Mouse (Mus musculus): ENCODE data around the gene Lcn2. TPM values are rescaled to one million over a fixed set of nuclear protein-coding genes. Genes with fewer than 3 reads are reported as not detected.

Lcn2 gene
- polyA plus RNA-seq, 1 experiment from 2014 or later = 1.2 TPM

DNA sequence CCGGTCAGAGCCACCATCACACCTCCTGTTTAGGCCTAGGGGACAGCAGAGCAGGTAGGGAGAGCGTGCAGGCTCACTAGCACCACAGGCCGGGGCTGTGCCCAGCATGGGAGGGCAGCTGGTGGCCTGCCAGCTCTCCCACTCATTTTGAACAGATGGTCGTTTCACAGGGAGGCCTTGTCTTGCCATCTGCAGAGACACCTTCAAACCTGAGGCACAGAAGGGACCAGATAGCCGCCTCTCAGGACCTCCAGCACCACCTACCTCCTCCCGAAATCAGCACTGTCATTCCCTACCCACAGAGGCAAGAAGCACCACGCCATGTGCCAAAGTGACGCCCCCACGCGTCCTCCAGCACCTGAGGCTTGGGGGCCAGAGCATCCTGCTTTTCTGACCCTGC lies 44.0 kb downstream of the Lcn2 start:
- no peaks in the 10 kb centered on the region for H3K27me3 ChIP-seq (ENCODE audit: control insufficient read depth, insufficient read depth, low read depth, low read length)
- no peak overlapping the region for H3K4me3 ChIP-seq (ENCODE audit: low read depth, low read length)
- no peak overlapping the region for H3K4me2 ChIP-seq (ENCODE audit: low read length)
- no peak overlapping the region for H3K9ac ChIP-seq (ENCODE audit: low read depth, low read length)
- no peak overlapping the region for H3K27ac ChIP-seq (ENCODE audit: low read length)
- H3K36me3 ChIP-seq (ENCODE audit: control insufficient read depth, insufficient read depth, low read length) = peaks cover 7% of the 10 kb centered on the region; the same call in 1 of the 2 replicates
- ATAC-seq = no peak
- WGBS = 81% methylated on average over 10 of the region's 10 CpGs
- peaks cover 8% of the 10 kb centered on the region for H3K4me1 ChIP-seq (ENCODE audit: control insufficient read depth, insufficient read depth, low read length)
- no peaks in the 10 kb centered on the region for H3K9me3 ChIP-seq (replicated peaks; ENCODE audit: control insufficient read depth, low read length, poor library complexity, severe bottlenecking)

- H3K27ac ChIP-seq (ENCODE audit: low read length) = peak overlapping the region; percentile 33; the same call in 1 of the 2 replicates
- no peaks in the 10 kb centered on the region for H3K9me3 ChIP-seq (replicated peaks; ENCODE audit: control insufficient read depth, low read length, poor library complexity, severe bottlenecking)
- peaks cover 8% of the 10 kb centered on the region for H3K4me1 ChIP-seq (ENCODE audit: control insufficient read depth, insufficient read depth, low read length)
- no peak overlapping the region for H3K4me3 ChIP-seq (ENCODE audit: low read depth, low read length)
- 98% methylated on average over 2 of the region's 2 CpGs for WGBS
- H3K36me3 ChIP-seq (ENCODE audit: control insufficient read depth, insufficient read depth, low read length) = peaks cover 7% of the 10 kb centered on the region; the same call in 1 of the 2 replicates
- ATAC-seq = no peak
- no peak overlapping the region for H3K4me2 ChIP-seq (ENCODE audit: low read length)
- H3K27me3 ChIP-seq (ENCODE audit: control insufficient read depth, insufficient read depth, low read depth, low read length) = no peaks in the 10 kb centered on the region
- no peak overlapping the region for H3K9ac ChIP-seq (ENCODE audit: low read depth, low read length)
These were observed 44.7 kb downstream of the Lcn2 start for GRCm38 (mm10) chr2:32343351-32343671.

DNA sequence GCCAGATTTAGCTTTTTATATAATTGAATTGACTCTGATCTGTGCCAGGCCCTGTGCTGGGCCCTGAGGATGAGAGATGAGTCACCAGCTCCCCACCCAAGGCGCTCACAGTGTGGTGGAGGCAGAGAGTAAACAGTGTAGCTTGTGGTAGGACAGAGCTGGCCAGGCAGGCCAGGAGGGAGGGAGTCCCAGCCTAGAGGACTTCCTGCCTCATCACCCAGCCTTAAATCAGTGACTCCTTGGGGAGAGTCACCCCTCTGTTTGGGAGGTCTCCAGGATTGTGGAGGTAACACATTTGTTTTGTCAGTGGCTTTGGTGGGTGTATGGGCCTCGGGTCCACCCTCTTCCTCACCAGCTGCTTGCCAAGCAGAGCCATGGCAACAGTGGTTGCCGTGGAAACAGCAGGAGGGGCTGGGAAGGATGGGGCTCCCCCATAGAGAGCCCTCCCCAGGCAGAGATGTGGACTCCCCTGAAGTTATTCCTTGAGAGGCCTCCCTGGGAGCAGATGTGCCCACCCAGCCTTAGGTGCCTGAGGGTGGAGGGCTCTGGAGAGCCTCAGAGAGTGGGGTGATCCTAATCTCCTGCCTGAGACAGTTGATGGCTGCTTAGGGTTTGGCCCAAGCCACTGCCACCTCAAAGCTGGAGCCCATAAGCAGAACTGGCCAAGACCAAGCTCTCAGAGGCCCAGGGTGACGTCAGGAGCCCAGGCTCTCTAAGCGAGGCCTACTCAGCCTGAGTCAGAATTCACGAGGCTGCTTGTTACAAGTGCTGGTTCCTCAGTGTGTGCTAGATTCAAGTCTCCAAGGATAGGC lies 45.3 kb downstream of the Lcn2 start:
- ATAC-seq = peak; percentile 39; the same call in 1 of the 2 replicates
- H3K27ac ChIP-seq (ENCODE audit: low read length) = peak overlapping the region; percentile 46; the same call in 1 of the 2 replicates
- 0 out of 2 replicates have a peak overlapping the region, but pooled peaks have one; percentile 4 for H3K9ac ChIP-seq (ENCODE audit: low read depth, low read length)

DNA sequence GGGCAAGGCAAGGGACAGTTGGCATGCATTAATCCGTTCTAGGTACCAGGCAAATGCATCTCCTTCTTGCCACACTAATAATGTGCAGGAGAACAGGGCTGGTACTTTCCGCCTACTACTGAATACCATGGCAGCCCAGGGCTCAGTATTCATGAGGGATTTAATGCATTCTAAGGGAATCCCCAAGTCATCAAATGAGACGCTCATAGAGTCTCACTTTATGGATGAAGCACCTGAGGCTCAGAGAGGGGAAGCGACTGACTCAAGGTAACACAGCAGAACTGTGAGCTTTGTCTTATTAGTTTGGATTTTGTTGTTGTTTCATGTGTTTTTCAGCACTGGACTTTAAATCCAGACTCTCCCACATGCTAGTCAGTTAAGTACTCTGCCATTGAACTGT lies 46.0 kb downstream of the Lcn2 start:
- 81% methylated on average over 4 of the region's 4 CpGs for WGBS
- peaks cover 8% of the 10 kb centered on the region for H3K4me1 ChIP-seq (ENCODE audit: control insufficient read depth, insufficient read depth, low read length)
- no peaks in the 10 kb centered on the region for H3K9me3 ChIP-seq (replicated peaks; ENCODE audit: control insufficient read depth, low read length, poor library complexity, severe bottlenecking)
- ATAC-seq = no peak
- no peak overlapping the region for H3K9ac ChIP-seq (ENCODE audit: low read depth, low read length)
- no peaks in the 10 kb centered on the region for H3K27me3 ChIP-seq (ENCODE audit: control insufficient read depth, insufficient read depth, low read depth, low read length)
- H3K36me3 ChIP-seq (ENCODE audit: control insufficient read depth, insufficient read depth, low read length) = peaks cover 15% of the 10 kb centered on the region; the same call in 1 of the 2 replicates
- H3K4me2 ChIP-seq (ENCODE audit: low read length) = no peak overlapping the region
- no peak overlapping the region for H3K27ac ChIP-seq (ENCODE audit: low read length)
- no peak overlapping the region for H3K4me3 ChIP-seq (ENCODE audit: low read depth, low read length)

More for the DNA sequence above, 45.3 kb downstream of the Lcn2 start:
- H3K4me1 ChIP-seq (ENCODE audit: control insufficient read depth, insufficient read depth, low read length) = peaks cover 8% of the 10 kb centered on the region
- peaks cover 11% of the 10 kb centered on the region; the same call in 1 of the 2 replicates for H3K36me3 ChIP-seq (ENCODE audit: control insufficient read depth, insufficient read depth, low read length)
- no peak overlapping the region for H3K4me3 ChIP-seq (ENCODE audit: low read depth, low read length)
- WGBS = 66% methylated on average over 6 of the region's 6 CpGs
- H3K27me3 ChIP-seq (ENCODE audit: control insufficient read depth, insufficient read depth, low read depth, low read length) = no peaks in the 10 kb centered on the region
- 0 out of 2 replicates have a peak overlapping the region, but pooled peaks have one; percentile 6 for H3K4me2 ChIP-seq (ENCODE audit: low read length)
- no peaks in the 10 kb centered on the region for H3K9me3 ChIP-seq (replicated peaks; ENCODE audit: control insufficient read depth, low read length, poor library complexity, severe bottlenecking)

- Histone ChIP-seq H3K4me1 (ENCODE audit: control insufficient read depth, insufficient read depth, low read length) (peaks cover 8% of the 10 kb centered on the region), H3K4me2 (ENCODE audit: low read length) (no peak overlapping the region), H3K36me3 (ENCODE audit: control insufficient read depth, insufficient read depth, low read length) (peaks cover 17% of the 10 kb centered on the region), H3K9me3 (replicated peaks; ENCODE audit: control insufficient read depth, low read length, poor library complexity, severe bottlenecking) (no peaks in the 10 kb centered on the region), H3K9ac (ENCODE audit: low read depth, low read length) (no peak overlapping the region), H3K27ac (ENCODE audit: low read length) (no peak overlapping the region), H3K4me3 (ENCODE audit: low read depth, low read length) (no peak overlapping the region), H3K27me3 (ENCODE audit: control insufficient read depth, insufficient read depth, low read depth, low read length) (no peaks in the 10 kb centered on the region)
- 93% methylated on average over 4 of the region's 4 CpGs for whole genome bisulfite sequencing
- ATAC-seq = no peak
These were observed 46.5 kb downstream of the Lcn2 start for GRCm38 (mm10) chr2:32341634-32341939.

GRCm38 (mm10) chr2:32340836-32341633 lies 47.0 kb downstream of the Lcn2 start:
- Histone ChIP-seq H3K4me1 (ENCODE audit: control insufficient read depth, insufficient read depth, low read length) (peaks cover 8% of the 10 kb centered on the region), H3K27me3 (ENCODE audit: control insufficient read depth, insufficient read depth, low read depth, low read length) (no peaks in the 10 kb centered on the region), H3K9me3 (replicated peaks; ENCODE audit: control insufficient read depth, low read length, poor library complexity, severe bottlenecking) (no peaks in the 10 kb centered on the region), H3K4me3 (ENCODE audit: low read depth, low read length) (no peak overlapping the region), H3K9ac (ENCODE audit: low read depth, low read length) (no peak overlapping the region), H3K27ac (ENCODE audit: low read length) (no peak overlapping the region), H3K4me2 (ENCODE audit: low read length) (no peak overlapping the region), H3K36me3 (ENCODE audit: control insufficient read depth, insufficient read depth, low read length) (peaks cover 18% of the 10 kb centered on the region)
- 86% methylated on average over 13 of the region's 13 CpGs for WGBS
- no peak for ATAC-seq

DNA sequence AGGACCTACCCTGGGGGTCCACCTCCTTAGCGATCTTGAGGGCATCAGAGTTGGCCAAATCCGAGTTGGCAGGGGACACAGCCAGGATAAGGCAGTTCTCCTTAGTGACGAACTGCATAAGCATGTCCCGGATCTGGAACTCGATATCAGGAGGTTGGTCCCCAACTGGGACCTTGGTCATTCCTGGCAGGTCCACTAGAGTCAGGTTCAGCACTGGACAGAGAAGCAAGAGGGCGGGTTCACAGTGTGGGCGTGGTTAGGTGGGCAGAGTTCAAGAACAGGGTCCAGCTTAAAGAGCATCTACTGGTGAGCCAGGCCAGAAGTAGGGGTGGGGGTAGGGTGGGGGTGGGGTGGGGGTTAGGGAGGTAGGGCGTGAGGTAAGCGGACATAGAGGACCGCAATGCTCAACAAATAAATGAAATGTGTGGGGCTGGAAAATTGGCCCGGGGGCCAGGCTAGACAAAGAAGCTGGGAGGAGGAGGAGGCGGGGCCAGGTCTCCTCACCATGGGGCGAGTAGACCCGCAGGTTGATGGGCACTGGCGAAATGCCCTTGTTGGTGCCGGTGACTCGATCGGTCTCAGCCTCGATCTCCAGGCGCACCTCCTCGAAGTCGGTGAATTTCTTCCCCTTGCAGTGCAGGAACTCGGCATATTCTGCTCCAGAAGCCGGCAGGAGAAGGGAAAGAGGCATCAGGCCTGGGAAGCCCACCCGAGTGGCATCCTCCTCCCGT lies 48.0 kb downstream of the Lcn2 start:
- Histone ChIP-seq H3K4me2 (ENCODE audit: low read length) (no peak overlapping the region), H3K9me3 (replicated peaks; ENCODE audit: control insufficient read depth, low read length, poor library complexity, severe bottlenecking) (no peaks in the 10 kb centered on the region)
- WGBS = 44% methylated on average over 26 of the region's 26 CpGs

DNA sequence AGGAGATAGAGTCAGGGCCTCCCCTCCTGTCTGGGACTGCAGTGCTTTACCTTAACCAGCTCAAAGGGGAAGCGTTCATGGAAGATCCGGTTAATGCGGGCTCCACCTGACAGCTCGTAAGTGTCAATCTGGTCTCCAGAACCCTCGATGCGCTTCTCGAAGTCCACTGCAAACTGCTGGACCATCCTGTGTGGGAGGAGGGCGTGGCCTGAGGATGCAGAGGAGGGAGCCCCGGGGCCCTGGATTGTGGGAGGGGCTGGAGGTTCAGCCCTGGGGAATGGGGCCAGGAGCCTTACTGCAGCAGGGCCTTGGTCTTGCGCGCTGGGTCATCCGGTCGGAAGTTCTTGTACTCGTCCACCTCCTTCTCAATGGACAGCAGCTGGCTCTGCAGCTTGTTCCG lies 52.2 kb downstream of the Lcn2 start:
- 55% methylated on average over 15 of the region's 15 CpGs for WGBS
- no peaks in the 10 kb centered on the region for H3K27me3 ChIP-seq (ENCODE audit: control insufficient read depth, insufficient read depth, low read depth, low read length)
- H3K4me3 ChIP-seq (ENCODE audit: low read depth, low read length) = no peak overlapping the region
- no peaks in the 10 kb centered on the region for H3K4me1 ChIP-seq (ENCODE audit: control insufficient read depth, insufficient read depth, low read length)
- no peak overlapping the region for H3K27ac ChIP-seq (ENCODE audit: low read length)
- H3K9me3 ChIP-seq (replicated peaks; ENCODE audit: control insufficient read depth, low read length, poor library complexity, severe bottlenecking) = no peaks in the 10 kb centered on the region
- no peak overlapping the region for H3K9ac ChIP-seq (ENCODE audit: low read depth, low read length)
- H3K4me2 ChIP-seq (ENCODE audit: low read length) = no peak overlapping the region
- H3K36me3 ChIP-seq (ENCODE audit: control insufficient read depth, insufficient read depth, low read length) = peaks cover 44% of the 10 kb centered on the region
- ATAC-seq = no peak

More for the DNA sequence above, 48.0 kb downstream of the Lcn2 start:
- Histone ChIP-seq H3K4me3 (ENCODE audit: low read depth, low read length) (no peak overlapping the region), H3K27ac (ENCODE audit: low read length) (no peak overlapping the region), H3K9ac (ENCODE audit: low read depth, low read length) (no peak overlapping the region), H3K36me3 (ENCODE audit: control insufficient read depth, insufficient read depth, low read length) (peaks cover 22% of the 10 kb centered on the region), H3K27me3 (ENCODE audit: control insufficient read depth, insufficient read depth, low read depth, low read length) (no peaks in the 10 kb centered on the region), H3K4me1 (ENCODE audit: control insufficient read depth, insufficient read depth, low read length) (peaks cover 8% of the 10 kb centered on the region)
- ATAC-seq = no peak
